Mouse (Mus musculus) midbrain, embryonic 14.5 days (tissue): ENCODE measurements around the gene Slfn5. TPM values are rescaled to one million over a fixed set of nuclear protein-coding genes. Genes with fewer than 3 reads are reported as not detected.
"Not testable (repeated sequence)": the region's sequence is repeated elsewhere in the genome, so short reads cannot be mapped to it uniquely, and the experiment has no call there.

ENCODE experiments used
- ATAC-seq: fragments of 200-750 bp; cut with Nextera tagmentation; 2 replicates; pipeline ENCODE4 v1.8.0; 2017; ENCODE audit warnings: moderate number of reproducible peaks, moderate library complexity; ENCODE audit not compliant: low FRiP score, low TSS enrichment
- DNase-seq: peaks from one replicate; pipeline ENCODE4 v3.0.0-alpha.2; 2015
- H3K27ac ChIP-seq: fragments of 300-500 bp; sonication (generic); replicated peaks from 2 replicates; pipeline ENCODE4 v1.5.1; 2014; ENCODE audit warnings: mild to moderate bottlenecking, low read depth, low read length, moderate library complexity
- H3K27me3 ChIP-seq: fragments of 300-500 bp; sonication (generic); 2 replicates; pipeline ENCODE4 v1.6.1; 2014; ENCODE audit warnings: low read length, control low read depth, mixed read lengths; ENCODE audit not compliant: control insufficient read depth, insufficient read depth
- H3K36me3 ChIP-seq: fragments of 300-500 bp; sonication (generic); 2 replicates; pipeline ENCODE4 v1.6.1; 2014; ENCODE audit warnings: low read length, control low read depth; ENCODE audit not compliant: control insufficient read depth, insufficient read depth
- H3K4me1 ChIP-seq: fragments of 300-500 bp; sonication (generic); 2 replicates; pipeline ENCODE4 v1.6.1; 2014; ENCODE audit warnings: mild to moderate bottlenecking, antibody characterized with exemption, low read length, control low read depth; ENCODE audit not compliant: control insufficient read depth, insufficient read depth
- H3K4me2 ChIP-seq: fragments of 300-500 bp; sonication (generic); 2 replicates; pipeline ENCODE4 v1.6.1; 2014; ENCODE audit warnings: mild to moderate bottlenecking, low read length, moderate library complexity
- H3K4me3 ChIP-seq: fragments of 300-500 bp; sonication (generic); replicated peaks from 2 replicates; pipeline ENCODE4 v1.5.1; 2014; ENCODE audit warnings: low read depth, low read length
- H3K9ac ChIP-seq: fragments of 300-500 bp; sonication (generic); replicated peaks from 2 replicates; pipeline ENCODE4 v1.6.1; 2014; ENCODE audit warnings: mild to moderate bottlenecking, low read length, moderate library complexity
- H3K9me3 ChIP-seq: fragments of 300-500 bp; sonication (generic); 2 replicates; pipeline ENCODE4 v1.6.1; 2016; ENCODE audit warnings: low read length, control low read depth, mixed read lengths; ENCODE audit not compliant: control insufficient read depth
- WGBS: fragments of 180-500 bp; shearing (Covaris S2); extraction: QIAGEN DNeasy Blood & Tissue Kit; methylation state at CpG from one replicate; pipeline ENCODE4 v1.1.7; 2014; 5-methylcytosine and 5-hydroxymethylcytosine counted together
- polyA plus RNA-seq: library from polyadenylated mRNA; unstranded; fragments of >200 nt; fragmentation: Nextera tagmentation; extraction: Ambion mirVana; gene quantifications from 2 replicates; pipeline ENCODE4 v1.2.1, GENCODE M21; 2014

Gene Slfn5
- polyA plus RNA-seq, 1 experiment from 2014 or later = 2.6 TPM

GRCm38 (mm10) chr11:82931161-82931560 is 20.0 kb upstream of the Slfn5 start:
- H3K36me3 ChIP-seq, ATAC-seq, H3K9me3 ChIP-seq, H3K27ac ChIP-seq, H3K4me1 ChIP-seq: not testable (repeated sequence)
- Histone ChIP-seq H3K4me2 (peak overlapping the region; percentile 96), H3K9ac (peak overlapping the region; percentile 49; the same call in 1 of the 2 replicates), H3K27me3 (peaks cover 49% of the 10 kb centered on the region), H3K4me3 (peak overlapping the region; percentile 45)
- DNase-seq = peak; percentile 34
- 0% methylated on average over 61 of the region's 63 CpGs for WGBS

GRCm38 (mm10) chr11:82931671-82932450 is 19.3 kb upstream of the Slfn5 start:
- 1% methylated on average over 116 of the region's 119 CpGs for WGBS
- H3K27me3 ChIP-seq = peaks cover 49% of the 10 kb centered on the region
- not testable (repeated sequence) for H3K4me1 ChIP-seq, H3K9me3 ChIP-seq, H3K27ac ChIP-seq, H3K36me3 ChIP-seq, ATAC-seq
- peak overlapping the region; percentile 96 for H3K4me2 ChIP-seq
- peak; percentile 29 for DNase-seq
- peak overlapping the region; percentile 45 for H3K4me3 ChIP-seq
- H3K9ac ChIP-seq = peak overlapping the region; percentile 49

- H3K9ac ChIP-seq = no peak overlapping the region
- ATAC-seq (no peak), DNase-seq (no peak)
- WGBS = 1% methylated on average over 29 of the region's 29 CpGs
- no peaks in the 10 kb centered on the region for H3K4me1 ChIP-seq
- no peaks in the 10 kb centered on the region for H3K36me3 ChIP-seq
- H3K4me2 ChIP-seq = peak overlapping the region; percentile 96
- H3K27ac ChIP-seq = no peak overlapping the region
- H3K4me3 ChIP-seq = peak overlapping the region; percentile 45
- peaks cover 47% of the 10 kb centered on the region for H3K27me3 ChIP-seq
- H3K9me3 ChIP-seq = no peaks in the 10 kb centered on the region
These were observed 18.0 kb upstream of the Slfn5 start for GRCm38 (mm10) chr11:82933186-82933585.

- Histone ChIP-seq H3K4me2 (no peak overlapping the region), H3K4me3 (no peak overlapping the region), H3K27ac (no peak overlapping the region), H3K36me3 (no peaks in the 10 kb centered on the region), H3K4me1 (no peaks in the 10 kb centered on the region), H3K9ac (no peak overlapping the region), H3K27me3 (no peaks in the 10 kb centered on the region), H3K9me3 (no peaks in the 10 kb centered on the region)
- no peak for DNase-seq
- no peak for ATAC-seq
- 69% methylated on average over 6 of the region's 6 CpGs for WGBS
These were observed 7.8 kb upstream of the Slfn5 start for GRCm38 (mm10) chr11:82943336-82943735.

GRCm38 (mm10) chr11:82945636-82946035 is 5.5 kb upstream of the Slfn5 start:
- Histone ChIP-seq H3K4me2 (no peak overlapping the region), H3K4me3 (no peak overlapping the region), H3K9me3 (no peaks in the 10 kb centered on the region), H3K36me3 (no peaks in the 10 kb centered on the region), H3K27ac (no peak overlapping the region), H3K4me1 (no peaks in the 10 kb centered on the region), H3K27me3 (peaks cover 7% of the 10 kb centered on the region), H3K9ac (no peak overlapping the region)
- ATAC-seq = no peak
- no peak for DNase-seq
- WGBS = 69% methylated on average over 2 of the region's 2 CpGs

GRCm38 (mm10) chr11:82947457-82947856 is 3.7 kb upstream of the Slfn5 start:
- peaks cover 22% of the 10 kb centered on the region for H3K27me3 ChIP-seq
- DNase-seq (no peak), ATAC-seq (no peak)
- H3K9ac ChIP-seq = no peak overlapping the region
- WGBS = 44% methylated on average over 4 of the region's 4 CpGs
- no peak overlapping the region for H3K4me3 ChIP-seq
- H3K27ac ChIP-seq = no peak overlapping the region
- no peaks in the 10 kb centered on the region for H3K4me1 ChIP-seq
- H3K9me3 ChIP-seq = no peaks in the 10 kb centered on the region
- H3K4me2 ChIP-seq = no peak overlapping the region
- H3K36me3 ChIP-seq = no peaks in the 10 kb centered on the region

GRCm38 (mm10) chr11:82949036-82949435 is 2.1 kb upstream of the Slfn5 start:
- Histone ChIP-seq H3K27ac (no peak overlapping the region), H3K4me3 (no peak overlapping the region), H3K4me2 (no peak overlapping the region), H3K4me1 (no peaks in the 10 kb centered on the region), H3K9me3 (no peaks in the 10 kb centered on the region), H3K27me3 (peaks cover 34% of the 10 kb centered on the region), H3K9ac (no peak overlapping the region), H3K36me3 (no peaks in the 10 kb centered on the region)
- ATAC-seq (no peak), DNase-seq (no peak)
- WGBS = 88% methylated on average over 9 of the region's 9 CpGs

GRCm38 (mm10) chr11:82951865-82952611 is 889 bp downstream of the Slfn5 start:
- Histone ChIP-seq H3K4me2 (peak overlapping the region; percentile 19; the same call in 1 of the 2 replicates), H3K27ac (no peak overlapping the region), H3K36me3 (no peaks in the 10 kb centered on the region), H3K4me1 (no peaks in the 10 kb centered on the region), H3K9ac (no peak overlapping the region), H3K9me3 (no peaks in the 10 kb centered on the region), H3K4me3 (0 out of 2 replicates have a peak overlapping the region, but pooled peaks have one; percentile 14), H3K27me3 (peaks cover 34% of the 10 kb centered on the region)
- no peak for ATAC-seq
- WGBS = 10% methylated on average over 28 of the region's 28 CpGs
- no peak for DNase-seq
